Mouse (Mus musculus) naive thymus-derived CD4-positive, alpha-beta T cell, adult 2 months (primary cell): ENCODE measurements around the gene Dppa4.
"Not testable (repeated sequence)": the region's sequence is repeated elsewhere in the genome, so short reads cannot be mapped to it uniquely, and the experiment has no call there.

Source experiments
- DNase-seq: peaks from one replicate; pipeline ENCODE4 v3.0.0-alpha.2; 2011; ENCODE audit warnings: low read depth

Gene Dppa4

GRCm38 (mm10) chr16:48283517-48283916, at the start of gene Dppa4:
Dppa4 (plus strand) TSS chr16:48283733.
- no peak for DNase-seq

GRCm38 (mm10) chr16:48234999-48235398, 48.5 kb upstream of the Dppa4 start:
- no peak for DNase-seq

- no peak for DNase-seq
Measured at GRCm38 (mm10) chr16:48237676-48238075, 45.9 kb upstream of the Dppa4 start.

GRCm38 (mm10) chr16:48247044-48247661, 36.4 kb upstream of the Dppa4 start:
- no peak for DNase-seq

- no peak for DNase-seq
Measured at GRCm38 (mm10) chr16:48252824-48253223, 30.7 kb upstream of the Dppa4 start.

- DNase-seq = no peak
Measured at GRCm38 (mm10) chr16:48254584-48254983, 28.9 kb upstream of the Dppa4 start.

- DNase-seq = no peak
Measured at GRCm38 (mm10) chr16:48259519-48259918, 24.0 kb upstream of the Dppa4 start.

- no peak for DNase-seq
Measured at GRCm38 (mm10) chr16:48262901-48263300, 20.6 kb upstream of the Dppa4 start.

- no peak for DNase-seq
Measured at GRCm38 (mm10) chr16:48265856-48266255, 17.7 kb upstream of the Dppa4 start.

- no peak for DNase-seq
Measured at GRCm38 (mm10) chr16:48276940-48277339, 6.6 kb upstream of the Dppa4 start.

- no peak for DNase-seq
Measured at GRCm38 (mm10) chr16:48280883-48281282, 2.6 kb upstream of the Dppa4 start.

- DNase-seq = no peak
Measured at GRCm38 (mm10) chr16:48282801-48283200, 732 bp upstream of the Dppa4 start.

GRCm38 (mm10) chr16:48285517-48285916, 2.0 kb downstream of the Dppa4 start:
- no peak for DNase-seq

- DNase-seq = no peak
Measured at GRCm38 (mm10) chr16:48297384-48298136, 14.0 kb downstream of the Dppa4 start.

- peak; percentile 21 for DNase-seq
Measured at GRCm38 (mm10) chr16:48299884-48300283, 16.4 kb downstream of the Dppa4 start.

GRCm38 (mm10) chr16:48303509-48303908, 20.0 kb downstream of the Dppa4 start, which contains the start of gene Dppa2:
Dppa2 (plus strand) TSS chr16:48303908.
- no peak for DNase-seq

GRCm38 (mm10) chr16:48303983-48304382, 20.4 kb downstream of the Dppa4 start:
- DNase-seq = no peak

GRCm38 (mm10) chr16:48308916-48309315, 25.4 kb downstream of the Dppa4 start:
- DNase-seq = not testable (repeated sequence)

- no peak for DNase-seq
Measured at GRCm38 (mm10) chr16:48309912-48310630, 26.5 kb downstream of the Dppa4 start.

- no peak for DNase-seq
Measured at GRCm38 (mm10) chr16:48315294-48315693, 31.8 kb downstream of the Dppa4 start.

GRCm38 (mm10) chr16:48320781-48321180, 37.2 kb downstream of the Dppa4 start:
- DNase-seq = no peak

- no peak for DNase-seq
Measured at GRCm38 (mm10) chr16:48323133-48323532, 39.6 kb downstream of the Dppa4 start.
